Comparison of ENCODE assay signal across 8 mouse cellular contexts in genomic region chr9:41190745-41191482, GRCm38 (mm10). TPM values are rescaled to one million over a fixed set of nuclear protein-coding genes. Genes with fewer than 3 reads are reported as not detected.
DNase-seq lines count a peak whose midpoint lies in the region; ATAC-seq and TF ChIP-seq lines count a peak whose summit lies in the region.

No protein-coding gene starts in this region.

- no peaks in the 10 kb centered on the region for H3K36me3 ChIP-seq in limb, embryonic 12.5 days
- H3K36me3 ChIP-seq in midbrain, postnatal 0 days (ENCODE audit: insufficient read depth, low read length), result no peaks in the 10 kb centered on the region

- 25% methylated on average over 9 of the region's 9 CpGs for WGBS in limb, embryonic 12.5 days
- 17% methylated on average over 9 of the region's 9 CpGs for WGBS in midbrain, postnatal 0 days

- H3K4me3 ChIP-seq in limb, embryonic 12.5 days (replicated peaks), result no peak overlapping the region
- H3K4me3 ChIP-seq in midbrain, postnatal 0 days (ENCODE audit: low read depth, low read length), result no peak overlapping the region

- peak; percentile 78 for ATAC-seq in granulocyte monocyte progenitor cell, adult 5-6 weeks (replicated peaks; ENCODE audit: poor library complexity, severe bottlenecking)
- peak; percentile 72; the same call in 1 of the 2 replicates for ATAC-seq in limb, embryonic 12.5 days (ENCODE audit: insufficient number of reproducible peaks, insufficient read depth, low FRiP score, low TSS enrichment, low read depth)
- peak; percentile 61 for ATAC-seq in midbrain, postnatal 0 days (ENCODE audit: low FRiP score)

- no peaks in the 10 kb centered on the region for H3K27me3 ChIP-seq in limb, embryonic 12.5 days
- H3K27me3 ChIP-seq in midbrain, postnatal 0 days (ENCODE audit: insufficient read depth, low read length), result no peaks in the 10 kb centered on the region

- TF ChIP-seq CTCF in midbrain, postnatal 0 days (IDR thresholded peaks at IDR 0.05), result peak; percentile 100

- 0 out of 2 replicates have a peak, but pooled peaks cover 5% of the 10 kb centered on the region for H3K4me1 ChIP-seq in limb, embryonic 12.5 days (replicated peaks)
- H3K4me1 ChIP-seq in midbrain, postnatal 0 days (ENCODE audit: insufficient read depth, low read length), result no peaks in the 10 kb centered on the region

- H3K4me2 ChIP-seq in limb, embryonic 12.5 days, result no peak overlapping the region
- H3K4me2 ChIP-seq in midbrain, postnatal 0 days (ENCODE audit: low read depth, low read length, poor library complexity, severe bottlenecking), result no peak overlapping the region

- no peaks in the 10 kb centered on the region for H3K9me3 ChIP-seq in limb, embryonic 12.5 days
- H3K9me3 ChIP-seq in midbrain, postnatal 0 days (ENCODE audit: low read length), result no peaks in the 10 kb centered on the region

- H3K27ac ChIP-seq in limb, embryonic 12.5 days, result peak overlapping the region; percentile 46
- peak overlapping the region; percentile 44; the same call in 1 of the 2 replicates for H3K27ac ChIP-seq in midbrain, postnatal 0 days (ENCODE audit: low read depth, low read length)

- H3K9ac ChIP-seq in limb, embryonic 12.5 days (replicated peaks), result no peak overlapping the region
- no peak overlapping the region for H3K9ac ChIP-seq in midbrain, postnatal 0 days (replicated peaks; ENCODE audit: low read length, poor library complexity, severe bottlenecking)

- peak; percentile 7 for DNase-seq in 3134 (ENCODE audit: extremely low read depth, insufficient read length, low spot score)
- DNase-seq in adrenal gland, postnatal 10 days, result peak; percentile 84
- DNase-seq in embryo, embryonic 9.5 days (ENCODE audit: extremely low spot score), result peak; percentile 78
- peak; percentile 73 for DNase-seq in kidney, adult 9 months
- peak; percentile 90 for DNase-seq in midbrain, postnatal 0 days (ENCODE audit: low spot score)
- peak; percentile 34 to 66 for DNase-seq in spleen, postnatal 14 days (ENCODE audit: low spot score in 2 of 2)

RNA-seq across cellular contexts. Expression of gene Ubash3b, which starts 29.4 kb away (rescaled TPM):
- total RNA-seq in adrenal gland, postnatal 10 days (2021), result 1 to 10 TPM; 3.0 to 5.4 TPM
- 5.9 and 8.3 TPM in 2 replicates for total RNA-seq in granulocyte monocyte progenitor cell, adult 5-6 weeks (2014; fragmentation: Nextera tagmentation)
- 6.5 and 7.2 TPM in 2 replicates for total RNA-seq in granulocyte monocyte progenitor cell, adult 5-6 weeks (2017)
- 6.5 and 7.8 TPM in 2 replicates for polyA plus RNA-seq in limb, embryonic 12.5 days (2016; fragmentation: Nextera tagmentation; extraction: Ambion mirVana)
- 30.2 and 32.3 TPM in 2 replicates for total RNA-seq in midbrain, postnatal 0 days (2014; rRNA removed)
- 23.1 and 23.6 TPM in 2 replicates for polyA plus RNA-seq in midbrain, postnatal 0 days (2015; fragmentation: Nextera tagmentation; extraction: Ambion mirVana)

Comparison
In these comparisons a context has a peak if more than half of its experiments do, and no peak if none do; other contexts are left out.
1. DNase-seq: peak in every context shown above with its lines; median percentile 90 in midbrain, postnatal 0 days; 84 in adrenal gland, postnatal 10 days; 78 in embryo, embryonic 9.5 days; 73 in kidney, adult 9 months; 50 in spleen, postnatal 14 days; 7 in 3134.